Mouse (Mus musculus) left cerebral cortex, adult 9 months (tissue): ENCODE measurements around the gene Cobl.

Experiments
- DNase-seq, 2 experiments: peaks; one replicate each; pipeline ENCODE4 v3.0.0; 2022; ENCODE audit warnings: low spot score in 2 of 2

The Cobl gene

GRCm38 (mm10) chr11:12219594-12220530 is 244.9 kb downstream of the Cobl start:
- DNase-seq: no peak

DNA sequence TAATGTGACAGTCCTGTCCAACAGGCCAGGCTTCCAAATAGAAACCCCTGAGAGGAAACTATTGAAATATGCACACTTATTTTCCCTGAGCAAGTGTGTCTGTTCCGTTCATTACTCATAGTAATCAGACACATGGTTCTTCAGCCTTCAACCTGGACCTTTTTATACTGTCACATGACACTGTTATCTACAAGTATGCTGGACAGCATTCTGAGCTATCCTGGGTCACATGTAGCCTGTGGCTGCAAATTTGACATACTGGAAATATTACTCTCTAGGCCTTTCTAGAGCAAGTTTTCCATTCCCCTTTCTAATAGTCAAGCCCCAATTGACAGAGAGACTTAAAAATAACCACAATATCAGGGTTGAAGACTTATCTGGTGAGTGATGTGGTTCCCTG is 247.9 kb downstream of the Cobl start:
- DNase-seq: no peak

- DNase-seq: no peak
Observed at GRCm38 (mm10) chr11:12215582-12215981, 249.2 kb downstream of the Cobl start.

- no peak for DNase-seq
Observed at GRCm38 (mm10) chr11:12208574-12208973, 256.2 kb downstream of the Cobl start.

DNA sequence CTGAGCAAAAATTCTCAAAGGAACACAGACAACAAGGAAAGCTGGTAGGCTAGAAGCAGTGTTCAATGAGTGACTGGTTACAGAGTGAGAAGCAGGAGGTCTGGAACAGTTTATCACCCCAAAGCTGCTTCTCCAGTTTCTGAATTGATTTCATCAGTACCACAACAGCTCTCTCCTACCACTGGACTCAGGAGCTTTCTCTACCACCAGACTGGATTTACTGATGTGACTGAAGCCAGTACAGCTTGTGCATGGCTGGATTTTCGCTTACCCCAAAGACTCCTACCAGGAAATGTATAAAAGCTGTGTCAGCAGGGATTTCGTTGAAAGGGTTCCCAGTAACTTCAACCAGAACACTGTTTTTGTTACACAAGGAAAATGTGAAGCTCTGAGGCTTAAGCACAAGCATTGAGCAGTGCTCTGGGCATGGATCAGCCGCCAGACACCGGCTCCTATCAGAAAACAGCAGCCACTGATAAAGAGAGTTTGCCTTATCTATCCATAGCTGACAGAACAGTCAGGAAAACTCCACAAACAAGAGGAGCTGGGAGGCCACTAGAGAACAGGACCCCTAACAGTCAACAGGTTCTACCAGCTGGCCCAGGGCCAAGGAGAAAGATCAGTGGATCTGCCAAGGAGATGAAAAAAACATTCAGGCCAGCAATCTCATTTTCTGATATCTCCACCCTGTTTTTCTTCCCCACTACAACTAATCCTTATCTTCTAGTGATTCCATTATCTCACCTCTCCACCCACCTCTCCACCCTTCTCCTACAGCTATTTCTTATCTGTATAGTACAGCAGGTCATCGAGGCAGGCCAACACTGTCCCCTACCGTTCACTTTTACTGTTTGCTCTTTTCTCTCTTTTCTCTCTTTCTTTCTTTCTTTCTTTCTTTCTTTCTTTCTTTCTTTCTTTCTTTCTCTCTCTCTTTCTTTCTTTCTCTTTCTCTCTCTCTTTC is 259.3 kb downstream of the Cobl start:
- no peak for DNase-seq

DNA sequence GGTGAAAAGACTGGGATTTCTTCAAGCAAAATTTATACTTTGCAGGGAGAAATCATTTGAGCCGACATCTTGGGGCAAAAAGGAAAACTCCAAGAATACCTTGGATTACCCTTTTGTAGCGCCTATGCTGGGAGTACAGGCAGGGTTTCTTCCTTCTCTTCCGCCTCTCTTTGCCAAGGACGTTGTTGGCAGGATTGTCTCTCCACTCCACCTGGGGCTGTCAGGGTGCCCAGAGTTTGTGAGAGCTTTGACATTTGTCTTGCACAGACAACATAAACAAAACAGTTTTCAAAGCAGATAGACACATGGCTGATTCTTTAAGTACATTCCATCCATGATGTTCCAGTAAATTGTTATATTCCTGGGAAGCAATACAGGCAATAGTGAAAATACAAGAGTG is 265.3 kb downstream of the Cobl start:
- no peak for DNase-seq

DNA sequence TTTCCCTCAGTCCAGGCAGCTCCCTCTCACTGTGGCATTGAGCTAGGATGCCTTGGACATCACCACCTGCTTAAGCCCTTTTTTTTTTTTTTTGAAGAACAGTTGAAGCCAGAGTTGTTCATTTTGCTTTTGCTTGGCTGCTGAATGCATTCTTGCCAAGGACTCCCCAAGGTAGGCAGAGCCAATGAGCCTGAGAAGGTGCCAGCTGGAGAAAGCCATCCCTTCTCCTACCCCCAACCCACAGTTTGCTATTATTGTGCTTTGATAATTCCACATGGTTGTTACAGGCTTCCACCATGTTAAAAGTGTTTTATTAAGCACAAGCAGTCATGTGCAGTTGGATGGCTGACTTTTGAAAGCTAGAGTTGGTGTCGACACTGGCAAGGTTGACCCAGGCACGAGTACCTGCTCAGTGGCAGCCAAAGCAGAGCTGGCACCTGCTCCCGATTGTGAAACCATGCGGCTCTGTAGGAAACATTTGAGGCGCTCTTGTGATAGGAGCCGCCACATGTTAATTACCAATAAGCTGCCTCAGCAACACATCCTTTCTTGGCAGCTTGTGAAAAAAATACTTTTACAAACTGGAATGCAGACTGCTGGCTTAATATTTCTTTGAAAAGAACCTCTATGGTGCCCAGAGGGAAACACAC is 265.9 kb downstream of the Cobl start:
- no peak for DNase-seq

GRCm38 (mm10) chr11:12198017-12198416 is 266.7 kb downstream of the Cobl start:
- no peak for DNase-seq

DNA sequence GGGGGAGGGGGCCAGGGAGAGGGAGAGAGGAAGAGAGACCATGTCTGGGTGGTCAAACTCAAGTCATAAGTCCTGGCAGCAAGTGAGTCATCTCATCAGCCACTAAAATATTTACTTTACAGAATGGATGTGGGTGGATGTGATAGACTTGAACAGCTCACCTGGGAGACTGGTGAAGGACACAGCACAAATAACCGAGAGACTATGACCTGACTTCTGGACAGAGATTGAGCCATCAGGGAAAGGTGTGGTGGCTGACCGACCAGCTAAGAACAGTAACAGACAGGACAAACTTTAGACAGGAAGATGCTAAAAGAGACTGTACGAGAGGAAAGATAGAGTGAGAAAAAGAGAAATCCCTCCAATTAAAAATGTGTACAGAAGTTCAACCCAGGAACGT is 267.2 kb downstream of the Cobl start:
- DNase-seq: no peak

DNA sequence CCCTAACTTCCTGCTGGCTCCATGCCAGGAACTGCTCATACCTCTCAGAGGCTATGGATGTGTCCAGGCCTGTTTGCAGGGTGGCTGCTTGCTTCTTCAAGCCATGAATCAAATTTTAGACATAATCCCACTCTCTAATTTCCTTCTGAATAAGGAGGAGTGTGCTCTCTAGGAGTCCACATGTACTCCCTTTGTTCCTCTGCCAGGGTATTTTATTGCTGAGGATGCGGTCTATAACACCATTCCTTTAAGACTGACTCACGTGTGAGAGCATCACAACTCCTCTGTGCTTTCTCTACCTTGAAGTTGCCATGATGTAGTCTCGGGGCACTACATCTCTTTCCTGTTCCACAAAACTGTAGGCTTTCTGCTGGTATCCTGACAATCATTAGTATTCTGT is 269.4 kb downstream of the Cobl start:
- DNase-seq: no peak

GRCm38 (mm10) chr11:12193369-12193768 is 271.4 kb downstream of the Cobl start:
- DNase-seq: no peak

DNA sequence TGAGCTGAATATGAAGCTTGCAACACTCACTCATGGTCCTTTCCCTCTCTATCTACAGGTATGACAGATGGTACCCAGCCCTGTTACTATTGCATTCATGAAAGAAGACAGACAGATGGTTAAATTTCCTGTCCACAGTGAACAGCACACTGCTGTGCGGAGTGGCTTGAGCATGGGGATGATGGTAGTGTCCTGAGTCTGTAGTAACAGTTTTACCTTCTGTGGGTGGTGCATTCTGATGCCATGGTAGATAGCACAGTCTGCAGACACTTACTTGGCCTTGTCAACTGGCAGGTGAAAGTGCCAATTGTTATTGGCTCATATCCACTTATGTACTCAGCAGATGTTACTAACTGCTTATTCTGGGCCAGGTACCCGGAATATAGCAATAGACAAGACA is 273.4 kb downstream of the Cobl start:
- no peak for DNase-seq

DNA sequence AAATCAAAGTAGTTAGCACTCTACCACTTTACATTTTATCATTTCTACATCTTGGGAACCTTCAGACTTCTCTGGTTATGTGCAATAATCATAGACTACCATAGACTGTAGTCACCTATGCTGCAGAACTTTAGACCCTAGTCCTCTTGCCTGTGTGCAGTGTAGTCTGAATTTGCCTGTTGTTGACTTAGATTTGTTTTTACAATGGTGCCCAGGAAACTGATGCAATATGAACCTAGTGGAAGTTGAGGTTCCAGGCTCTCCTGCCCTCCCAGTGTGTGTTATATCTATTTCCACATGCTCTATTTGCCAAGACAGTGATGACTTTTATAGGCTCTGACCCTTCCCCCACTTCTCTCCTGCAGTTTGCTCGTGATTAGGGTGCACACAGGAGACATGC is 274.3 kb downstream of the Cobl start:
- DNase-seq: no peak
